Mouse (Mus musculus): ENCODE data around the gene Srm. TPM values are rescaled to one million over a fixed set of nuclear protein-coding genes. Genes with fewer than 3 reads are reported as not detected.
A peak's percentile ranks its signal among the peaks of the same experiment; 100 is the strongest.

Gene Srm
- 10 to 100 TPM; 70.5 to 82.3 TPM for total RNA-seq (2021)

DNA sequence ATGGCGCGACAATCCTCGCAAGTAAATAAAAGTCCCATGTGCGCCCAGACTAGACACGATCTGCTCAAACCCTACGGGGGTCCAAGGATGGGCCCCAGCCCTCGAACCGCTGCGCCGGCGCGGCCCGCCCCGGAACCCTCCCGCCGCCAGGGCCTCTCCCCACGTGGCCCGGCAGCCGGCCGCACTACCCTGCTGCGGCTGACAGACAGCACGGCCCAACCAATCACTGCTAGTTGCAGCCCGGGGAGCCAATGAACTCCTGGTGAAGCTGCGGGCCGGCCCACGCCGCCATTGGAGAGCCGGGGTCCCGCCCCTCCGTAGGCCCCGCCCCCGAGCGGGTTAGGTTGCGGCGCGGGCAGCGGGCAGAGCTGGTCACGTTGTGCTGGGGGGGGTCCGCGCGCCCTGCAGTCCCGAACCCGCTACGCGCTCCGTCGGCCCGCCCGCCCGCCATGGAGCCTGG, at the start of gene Srm:
Srm (plus strand) TSS at position 333 of the 460 bp plus-strand sequence.
- peak; percentile 98 to 99 for DNase-seq (ENCODE audit: low spot score in 2 of 2)
- intact Hi-C loops (cut with DNase I): no loop called here

DNA sequence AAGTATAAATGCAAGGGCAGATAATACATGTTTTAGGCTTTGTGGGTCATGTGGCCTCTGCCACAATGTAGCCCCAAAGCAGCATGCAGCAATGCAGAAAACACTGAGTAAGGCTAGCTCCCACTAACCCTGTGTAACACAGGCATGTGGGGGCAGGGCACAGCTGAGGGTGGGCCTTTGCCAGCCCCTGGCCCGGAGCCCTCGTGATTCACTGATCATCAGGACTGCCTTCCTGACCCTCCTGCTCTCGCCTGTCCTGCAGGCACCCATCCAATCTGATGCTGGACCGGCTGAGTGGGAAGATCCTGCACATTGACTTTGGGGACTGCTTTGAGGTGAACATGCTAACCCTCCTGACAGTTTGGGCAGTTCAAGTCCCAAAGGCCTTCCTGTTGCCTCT, 42.2 kb upstream of the Srm start:
- no peak for DNase-seq (ENCODE audit: low spot score in 2 of 2)
- intact Hi-C loops (cut with DNase I): no loop called here

DNA sequence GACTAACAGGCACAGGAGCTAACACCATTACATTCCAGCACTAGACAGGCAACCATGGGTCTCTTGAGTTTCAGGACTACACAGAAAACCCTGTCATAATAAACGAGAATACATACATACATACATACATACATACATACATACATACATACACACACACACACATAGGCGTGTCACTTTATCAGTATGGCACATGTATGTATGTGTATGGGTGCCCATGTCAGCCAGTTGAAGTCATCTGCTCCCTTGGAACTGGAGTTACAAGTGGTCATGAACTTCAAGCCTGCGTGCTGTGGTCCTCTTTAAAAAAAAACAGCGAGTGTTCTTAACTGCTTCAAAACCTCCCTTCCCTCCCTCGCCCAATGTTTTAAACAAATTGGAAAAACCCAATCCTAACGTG, 33.5 kb upstream of the Srm start:
- intact Hi-C loops (cut with DNase I): loop anchor here (5.0 kb wide), 1 partner anchor 50 kb away; no protein-coding TSS in a partner anchor

DNA sequence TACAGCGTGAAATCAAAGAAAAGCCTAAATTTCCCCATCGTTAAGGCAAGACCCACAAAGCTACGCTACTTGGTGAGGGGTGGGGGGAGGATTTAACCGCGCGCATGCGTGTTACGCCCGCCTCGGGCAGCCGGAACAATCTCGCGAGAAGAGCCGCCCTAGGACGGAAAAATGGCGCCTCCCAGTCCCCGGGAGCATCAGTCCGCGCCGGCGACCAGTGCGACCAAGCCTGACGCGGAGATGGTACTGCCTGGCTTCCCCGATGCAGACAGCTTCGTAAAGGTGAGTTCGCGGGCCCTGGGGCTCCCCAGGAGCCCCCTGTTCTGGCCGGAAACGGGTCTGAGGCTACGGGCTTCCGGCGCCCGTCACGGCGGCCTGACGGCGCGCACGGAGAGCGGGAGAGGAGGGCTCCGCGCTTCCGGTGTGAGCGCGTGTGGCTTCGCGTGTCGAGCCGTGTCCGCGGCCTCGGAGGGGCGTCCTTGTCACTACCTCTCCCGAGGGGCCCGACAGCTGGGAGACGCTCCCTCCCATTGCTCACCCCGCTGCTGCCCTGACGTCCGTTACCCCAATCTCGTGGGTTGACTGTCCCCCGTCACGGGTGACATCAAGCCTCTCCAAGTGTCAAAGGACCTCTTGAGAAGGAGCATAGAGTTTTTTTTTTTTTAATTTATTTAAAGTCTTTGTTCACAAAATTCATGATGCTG, 32.9 kb upstream of the Srm start, which contains the start of gene Exosc10:
Exosc10 (plus strand) TSS at position 133 of the 704 bp plus-strand sequence.
- peak; percentile 87 to 88 for DNase-seq (ENCODE audit: low spot score in 2 of 2)
- intact Hi-C loops (cut with DNase I): loop anchor here (5.0 kb wide), 1 partner anchor 49 kb away; no protein-coding TSS in a partner anchor

More for the DNA sequence above, 33.5 kb upstream of the Srm start:
- no peak for DNase-seq (ENCODE audit: low spot score in 2 of 2)

DNA sequence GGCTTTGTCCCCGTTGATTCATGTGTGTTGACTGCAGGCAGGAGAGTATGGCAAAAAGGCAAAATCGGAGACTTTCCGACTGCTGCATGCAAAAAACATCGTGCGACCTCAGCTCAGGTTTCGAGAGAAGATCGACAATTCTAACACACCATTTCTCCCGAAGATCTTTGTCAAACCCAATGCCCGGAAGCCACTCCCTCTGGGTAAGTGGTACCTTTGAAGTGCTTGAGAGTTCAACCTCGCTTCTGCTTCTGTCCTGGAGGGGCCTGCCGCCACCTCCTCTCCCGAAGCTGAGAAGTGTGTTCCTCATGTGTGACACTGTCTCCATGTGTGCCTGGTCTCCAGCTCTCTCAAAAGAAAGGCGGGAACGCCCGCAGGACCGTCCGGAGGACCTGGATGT, 28.6 kb upstream of the Srm start:
- DNase-seq (ENCODE audit: low spot score in 2 of 2): no peak
- intact Hi-C loops (cut with DNase I): no loop called here

DNA sequence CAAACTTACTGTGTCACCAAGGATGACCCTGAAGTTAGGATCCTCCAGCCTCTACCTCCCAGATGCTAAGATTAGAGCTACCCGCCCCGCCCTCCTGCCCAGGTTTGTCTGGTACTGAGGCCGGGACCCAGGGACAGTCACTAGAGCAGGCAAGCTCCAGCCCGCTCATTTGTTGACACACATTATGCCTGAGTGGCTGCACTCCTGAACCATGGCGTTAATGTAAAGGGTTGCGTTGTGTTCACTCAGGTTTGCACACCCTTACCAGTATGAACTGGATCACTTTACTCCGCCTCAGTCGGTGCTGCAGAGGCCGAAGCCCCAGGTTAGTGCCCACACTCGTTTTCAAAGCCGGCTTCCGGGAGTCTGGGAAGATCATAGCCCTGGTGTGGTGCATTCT, 27.7 kb upstream of the Srm start:
- intact Hi-C loops (cut with DNase I): no loop called here
- no peak for DNase-seq (ENCODE audit: low spot score in 2 of 2)

DNA sequence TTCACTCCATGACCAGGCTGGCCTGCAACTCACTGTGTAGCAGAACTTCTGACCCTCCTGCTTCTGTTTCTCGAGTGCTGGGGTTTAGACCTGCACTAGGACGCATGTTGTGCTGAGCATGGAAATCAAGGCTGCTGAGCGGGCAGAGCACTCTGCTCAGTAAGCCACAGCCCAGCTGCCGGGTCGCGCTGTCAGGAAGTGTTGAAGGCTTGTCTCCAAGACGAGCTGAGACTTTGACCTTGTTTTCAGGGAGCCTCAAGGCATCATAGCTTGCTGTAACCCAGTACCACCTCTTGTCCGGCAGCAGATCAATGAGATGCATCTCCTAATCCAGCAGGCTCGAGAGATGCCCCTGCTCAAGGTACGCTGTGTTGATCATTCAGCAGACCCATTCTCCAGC, 21.2 kb upstream of the Srm start:
- no peak for DNase-seq (ENCODE audit: low spot score in 2 of 2)
- intact Hi-C loops (cut with DNase I): no loop called here

DNA sequence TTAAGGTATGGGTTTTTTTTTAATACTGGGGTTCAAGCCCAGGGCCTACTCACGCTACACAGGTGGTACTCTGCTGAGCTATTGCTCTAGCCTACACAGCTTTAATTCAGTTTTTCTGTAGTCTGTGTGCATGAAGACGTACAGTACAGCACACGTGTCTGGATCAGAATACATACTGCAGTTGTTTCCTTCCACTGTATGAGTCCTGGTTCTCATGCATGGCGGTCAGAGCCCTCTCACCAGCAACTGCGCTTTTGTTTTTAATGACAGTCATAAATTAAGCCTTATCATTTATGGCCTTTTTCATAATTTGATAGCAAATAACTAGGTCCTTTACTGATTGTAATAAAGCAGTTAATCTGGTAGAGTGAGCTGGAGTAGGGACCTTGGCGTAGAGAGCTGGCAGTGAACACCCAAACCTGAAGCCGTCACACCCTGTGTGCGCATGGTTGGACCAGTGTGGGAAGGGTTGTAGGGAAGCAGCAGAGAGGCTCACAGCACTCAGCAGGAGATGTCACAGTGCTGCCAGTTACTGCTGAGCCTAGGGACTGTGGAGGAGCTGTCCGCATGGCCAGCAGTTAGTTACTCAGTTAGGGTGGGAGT, 20.5 kb upstream of the Srm start:
- intact Hi-C loops (cut with DNase I): no loop called here
- no peak for DNase-seq (ENCODE audit: low spot score in 2 of 2)

DNA sequence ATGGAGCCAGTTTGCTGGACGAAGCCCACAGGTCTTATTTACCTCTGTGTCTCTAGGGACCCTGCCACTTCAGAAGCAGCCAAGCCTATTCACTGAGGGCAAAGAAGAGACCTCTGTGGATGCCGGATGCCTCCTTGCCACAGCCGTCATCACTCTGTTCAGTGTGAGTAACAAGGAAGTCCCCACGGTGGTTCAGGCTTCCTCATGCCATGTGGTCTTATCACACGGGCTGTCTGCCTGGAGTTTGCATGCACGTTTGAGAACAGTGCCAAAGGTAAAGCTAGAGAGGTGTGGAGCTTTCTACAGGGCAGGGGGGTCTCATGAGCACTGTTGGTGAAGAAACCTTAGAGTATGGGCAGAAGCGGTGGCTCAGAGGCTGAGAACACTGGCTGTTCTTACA, 18.1 kb upstream of the Srm start:
- intact Hi-C loops (cut with DNase I): no loop called here
- DNase-seq (ENCODE audit: low spot score in 2 of 2): no peak

DNA sequence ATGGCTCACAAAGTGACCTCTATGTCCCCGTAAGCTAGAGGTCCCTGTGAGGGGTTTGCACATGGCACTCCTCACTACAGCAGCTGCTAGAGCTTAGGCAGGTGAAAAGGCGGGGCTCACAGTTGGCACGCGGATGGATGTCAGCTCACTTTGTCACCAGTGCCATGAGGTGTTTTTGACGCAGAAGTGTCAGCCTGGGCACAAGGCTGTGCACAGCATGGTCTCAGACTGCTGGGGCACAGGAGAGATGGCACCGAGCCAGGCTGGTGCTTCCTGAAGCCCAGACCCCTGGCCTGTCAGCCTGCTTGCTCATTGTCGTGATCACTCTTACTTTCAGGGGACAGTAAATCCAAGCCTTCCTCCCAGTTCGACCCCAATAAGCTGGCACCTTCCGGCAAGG, 10.5 kb upstream of the Srm start:
- DNase-seq (ENCODE audit: low spot score in 2 of 2): no peak

DNA sequence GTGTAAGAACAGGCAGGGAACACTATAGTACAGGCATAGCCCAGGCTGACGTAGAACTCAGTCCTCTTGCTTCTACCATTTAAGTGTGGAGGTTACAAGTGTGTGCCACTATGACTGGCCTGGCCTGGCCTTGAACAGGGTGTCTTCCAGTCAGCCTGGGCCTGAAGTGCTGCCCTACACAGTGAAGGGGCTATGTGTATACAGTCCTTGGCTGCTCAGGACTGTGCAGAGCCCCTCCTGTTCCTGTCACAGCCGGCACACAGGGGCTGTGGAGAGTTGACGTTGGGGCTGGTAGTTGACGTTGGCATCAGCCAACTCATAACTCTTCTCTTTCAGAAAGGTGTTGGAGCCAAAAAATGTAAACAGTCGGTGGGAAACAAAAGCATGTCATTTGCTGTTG, 9.9 kb upstream of the Srm start:
- intact Hi-C loops (cut with DNase I): no loop called here
- no peak for DNase-seq (ENCODE audit: low spot score in 2 of 2)

More for the DNA sequence above, 10.5 kb upstream of the Srm start:
- intact Hi-C loops (cut with DNase I): no loop called here

DNA sequence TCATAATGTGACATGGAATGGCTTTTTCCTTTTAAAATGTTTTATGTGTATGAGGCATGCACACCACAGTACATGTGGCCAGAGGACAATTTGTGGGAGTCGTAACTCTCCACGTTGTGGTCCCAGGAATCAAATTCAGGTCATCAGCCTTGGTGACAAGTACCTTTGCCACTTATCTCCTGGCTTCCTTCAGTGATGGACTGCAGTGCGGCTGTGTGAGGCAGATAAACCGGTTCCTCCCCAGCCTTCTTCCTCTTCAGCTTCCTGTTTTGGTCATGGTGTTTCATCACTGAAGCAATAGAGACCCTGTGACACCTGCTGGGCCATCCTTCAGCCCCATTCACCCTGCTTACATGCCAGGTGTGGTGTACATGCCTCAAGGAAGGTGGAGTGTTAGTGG, 8.0 kb upstream of the Srm start:
- no peak for DNase-seq (ENCODE audit: low spot score in 2 of 2)
- intact Hi-C loops (cut with DNase I): no loop called here

DNA sequence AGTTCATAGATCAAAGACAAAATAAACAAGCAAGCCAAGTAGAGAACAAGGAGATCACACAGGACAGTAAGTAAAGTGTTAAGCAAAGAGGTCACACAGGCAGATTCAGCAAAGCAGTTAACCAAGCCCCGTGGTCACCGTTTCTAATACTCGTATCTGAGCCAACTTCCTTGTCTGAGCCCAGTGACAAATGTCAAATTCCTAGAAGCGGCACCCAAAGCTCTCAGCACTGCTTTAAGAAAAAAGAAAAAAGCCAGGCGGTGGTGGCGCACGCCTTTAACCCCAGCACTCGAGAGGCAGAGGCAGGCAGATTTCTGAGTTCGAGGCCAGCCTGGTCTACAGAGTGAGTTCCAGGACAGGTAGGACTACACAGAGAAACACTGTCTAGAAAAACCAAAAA, 4.7 kb upstream of the Srm start:
- no peak for DNase-seq (ENCODE audit: low spot score in 2 of 2)
- intact Hi-C loops (cut with DNase I): no loop called here

DNA sequence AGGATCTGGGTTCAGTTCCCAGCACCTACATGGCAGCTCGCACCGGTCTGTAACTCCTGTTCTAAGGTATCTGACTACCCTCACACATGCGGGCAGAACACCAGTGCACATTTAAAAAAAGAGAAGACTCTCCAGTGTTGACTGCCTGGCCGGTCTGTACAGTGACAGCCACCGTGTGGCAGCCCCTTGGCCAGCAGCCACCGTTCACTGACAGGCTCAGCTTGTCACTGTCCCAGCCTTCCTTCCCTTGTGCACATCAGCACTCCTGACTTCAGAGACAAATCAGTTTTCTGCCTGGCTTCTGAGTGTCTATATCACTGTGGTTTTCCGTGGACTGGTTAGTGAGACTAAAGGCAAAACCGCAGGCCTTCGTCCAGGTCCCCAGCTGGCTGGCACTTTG, 2.5 kb upstream of the Srm start:
- DNase-seq (ENCODE audit: low spot score in 2 of 2): peak in 1 of 2 experiments; percentile 38
- intact Hi-C loops (cut with DNase I): no loop called here

DNA sequence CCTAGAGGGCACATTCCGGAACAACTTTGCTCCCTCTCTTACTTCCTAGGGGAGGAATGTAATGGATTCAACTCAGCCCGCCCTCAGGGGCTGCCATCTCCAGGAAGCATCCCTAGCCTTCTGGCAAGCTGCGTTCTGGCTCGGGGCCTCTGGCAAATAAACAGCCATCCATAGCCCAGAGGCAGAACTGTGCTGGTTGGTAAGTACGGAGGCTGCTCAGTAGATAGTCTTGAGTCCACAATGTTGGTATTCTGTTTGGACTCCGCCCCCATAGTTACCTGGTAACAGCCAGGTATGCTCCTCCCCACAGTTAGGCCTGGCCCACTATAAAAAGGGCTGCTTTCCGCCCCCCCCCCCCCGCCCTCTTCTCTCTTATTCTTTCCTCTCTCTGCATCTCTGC, 1.7 kb upstream of the Srm start:
- no peak for DNase-seq (ENCODE audit: low spot score in 2 of 2)
- intact Hi-C loops (cut with DNase I): no loop called here

DNA sequence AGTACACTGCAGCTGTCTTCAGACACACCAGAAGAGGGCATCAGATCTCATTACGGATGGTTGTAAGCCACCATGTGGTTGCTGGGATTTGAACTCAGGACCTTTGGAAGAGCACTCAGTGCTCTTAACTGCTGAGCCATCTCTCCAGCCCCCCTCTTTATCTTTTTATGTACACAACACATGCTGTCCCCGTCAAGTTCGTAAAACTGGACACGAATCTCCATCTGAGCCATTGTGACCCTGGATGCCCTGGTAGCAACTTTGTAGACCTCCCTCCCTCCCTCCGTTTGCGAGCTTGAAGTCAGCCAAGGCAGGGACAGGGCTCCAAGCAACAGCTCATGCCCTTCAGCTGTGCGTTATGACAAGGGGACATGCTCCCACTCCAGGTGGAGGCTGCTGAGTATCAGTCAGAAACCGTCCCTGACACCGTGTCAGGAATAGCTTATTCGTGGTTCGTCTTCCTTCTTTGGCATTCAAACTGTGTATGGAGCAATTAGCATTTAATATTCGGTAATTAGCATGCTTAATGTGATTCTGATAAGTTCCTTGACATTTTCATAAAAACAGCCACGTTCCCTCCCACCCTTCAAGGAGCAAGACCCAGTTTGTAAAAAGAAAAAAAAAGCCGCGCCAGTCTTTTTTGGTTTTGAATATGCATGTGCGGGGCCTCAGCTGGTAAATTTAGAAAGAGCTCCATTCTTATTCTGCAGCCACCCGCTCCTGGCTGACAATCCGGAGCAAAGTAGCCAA, 707 bp upstream of the Srm start:
- intact Hi-C loops (cut with DNase I): no loop called here
- no peak for DNase-seq (ENCODE audit: low spot score in 2 of 2)

DNA sequence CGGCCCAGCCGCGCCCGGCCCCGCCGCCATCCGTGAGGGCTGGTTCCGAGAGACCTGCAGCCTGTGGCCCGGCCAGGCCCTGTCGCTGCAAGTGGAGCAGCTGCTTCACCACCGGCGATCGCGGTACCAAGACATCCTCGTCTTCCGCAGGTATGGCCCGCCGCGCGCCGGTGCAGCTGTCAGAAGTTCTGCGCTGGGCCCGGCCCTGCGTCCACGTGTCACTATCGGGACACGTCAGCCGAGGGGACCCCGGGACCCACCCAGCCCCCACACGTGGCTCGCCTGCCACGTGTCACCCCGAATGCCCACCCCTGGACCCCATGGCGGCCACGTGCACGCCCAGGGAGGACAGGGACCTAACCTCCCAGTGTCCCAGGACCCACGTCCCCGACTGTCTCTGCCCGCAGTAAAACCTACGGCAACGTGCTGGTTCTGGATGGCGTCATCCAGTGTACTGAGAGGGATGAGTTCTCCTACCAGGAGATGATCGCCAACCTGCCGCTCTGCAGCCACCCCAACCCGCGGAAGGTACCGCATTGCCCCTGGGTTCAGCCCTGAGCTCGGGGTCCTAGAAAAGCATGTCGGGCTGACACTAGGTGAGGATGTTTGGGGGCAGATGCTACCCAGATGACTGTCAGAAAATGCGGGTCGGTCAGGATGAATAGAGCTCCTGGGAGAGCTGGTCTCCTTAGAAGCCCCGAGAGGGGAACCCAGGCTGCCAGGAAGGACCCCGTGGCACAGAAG, 506 bp downstream of the Srm start:
- intact Hi-C loops (cut with DNase I): no loop called here
- no peak for DNase-seq (ENCODE audit: low spot score in 2 of 2)

DNA sequence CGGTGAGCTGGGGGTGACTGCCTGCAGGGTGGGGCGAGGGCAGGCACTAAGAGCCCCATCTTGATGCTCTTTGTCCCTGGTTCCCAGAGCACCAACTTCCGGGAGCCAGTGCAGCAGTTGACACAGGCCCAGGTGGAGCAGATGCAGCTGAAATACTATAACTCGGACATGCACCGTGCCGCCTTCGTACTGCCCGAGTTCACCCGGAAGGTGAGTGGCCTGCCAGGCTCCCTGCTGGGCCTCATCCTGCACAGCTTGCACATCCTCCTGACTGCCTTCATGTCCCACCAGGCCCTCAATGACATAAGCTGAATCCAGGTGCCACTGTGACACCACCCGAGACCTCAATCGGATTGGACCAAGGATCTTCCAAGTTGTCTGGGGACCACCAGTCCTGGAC, 2.7 kb downstream of the Srm start:
- no peak for DNase-seq (ENCODE audit: low spot score in 2 of 2)
- intact Hi-C loops (cut with DNase I): no loop called here

DNA sequence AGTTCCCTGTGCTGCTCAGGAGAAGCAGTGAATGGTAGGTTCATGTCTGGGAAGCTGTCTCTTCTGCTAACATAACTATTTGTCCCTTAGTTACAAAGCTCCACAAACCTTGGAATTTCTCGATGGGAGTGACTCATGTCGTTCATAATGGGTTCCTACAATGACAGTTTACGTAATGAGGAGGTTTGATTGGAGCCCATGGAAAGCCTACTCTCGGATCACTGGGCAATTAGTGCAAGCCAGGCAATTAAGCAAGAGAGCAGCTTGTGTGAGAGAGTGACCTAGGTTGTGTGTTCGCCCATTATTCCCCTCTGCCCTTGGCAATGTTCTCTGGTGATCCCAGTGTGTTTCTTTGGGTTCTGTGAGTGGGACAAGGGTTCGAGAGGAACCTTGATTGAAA, 4.6 kb downstream of the Srm start:
- intact Hi-C loops (cut with DNase I): no loop called here

DNA sequence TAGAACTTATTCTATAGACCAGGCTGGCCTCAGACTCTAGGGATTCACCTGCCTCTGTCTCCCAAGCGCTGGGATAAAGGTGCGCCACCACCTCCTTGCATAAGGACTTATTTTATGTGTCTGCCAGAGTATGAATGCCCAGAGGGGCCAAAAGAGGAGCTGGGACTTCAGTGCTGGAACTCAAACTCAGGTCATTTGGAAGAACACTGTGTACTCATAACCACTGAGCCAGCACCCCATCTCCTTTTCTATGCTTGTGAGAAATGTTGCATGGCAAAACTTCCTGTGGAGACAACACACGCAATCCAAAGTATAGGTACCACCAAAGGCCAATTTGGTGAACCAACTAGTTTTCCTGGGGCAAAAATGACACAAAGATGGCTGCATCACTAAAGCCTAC, 5.4 kb downstream of the Srm start:
- no peak for DNase-seq (ENCODE audit: low spot score in 2 of 2)
- intact Hi-C loops (cut with DNase I): no loop called here

More for the DNA sequence above, 4.6 kb downstream of the Srm start:
- DNase-seq (ENCODE audit: low spot score in 2 of 2): no peak
